Mouse (Mus musculus) G1E (cell line): ENCODE data around the gene Nle1.

Experiments
- CTCF ChIP-seq: IDR thresholded peaks from 2 replicates; pipeline ENCODE4 v1.5.1; 2012; ENCODE audit warnings: low read depth, low read length, inconsistent platforms, mixed read lengths
- GATA1 ChIP-seq: IDR thresholded peaks from 2 replicates; pipeline ENCODE4 v1.6.1; 2012; ENCODE audit warnings: borderline replicate concordance, low read length, inconsistent platforms, mixed read lengths
- GATA2 ChIP-seq: IDR thresholded peaks from 2 replicates; pipeline ENCODE4 v1.6.1; 2012; ENCODE audit warnings: low read depth, low read length, inconsistent platforms, borderline replicate concordance
- TAL1 ChIP-seq: conservative IDR thresholded peaks from 2 replicates; pipeline ENCODE4 v1.6.1; 2012; ENCODE audit warnings: low read depth, low read length, inconsistent platforms, mixed read lengths

- no peak for TF ChIP-seq CTCF
- no peak for TF ChIP-seq TAL1
- TF ChIP-seq GATA1, result no peak
- TF ChIP-seq GATA2, result no peak
Observed at GRCm38 (mm10) chr11:82870173-82871030, 37.8 kb downstream of the Nle1 start.
